Mouse (Mus musculus): ENCODE data around the gene Marc1. TPM values are rescaled to one million over a fixed set of nuclear protein-coding genes. Genes with fewer than 3 reads are reported as not detected.

Marc1 gene
- polyA plus RNA-seq, 1 experiment = not detected

DNA sequence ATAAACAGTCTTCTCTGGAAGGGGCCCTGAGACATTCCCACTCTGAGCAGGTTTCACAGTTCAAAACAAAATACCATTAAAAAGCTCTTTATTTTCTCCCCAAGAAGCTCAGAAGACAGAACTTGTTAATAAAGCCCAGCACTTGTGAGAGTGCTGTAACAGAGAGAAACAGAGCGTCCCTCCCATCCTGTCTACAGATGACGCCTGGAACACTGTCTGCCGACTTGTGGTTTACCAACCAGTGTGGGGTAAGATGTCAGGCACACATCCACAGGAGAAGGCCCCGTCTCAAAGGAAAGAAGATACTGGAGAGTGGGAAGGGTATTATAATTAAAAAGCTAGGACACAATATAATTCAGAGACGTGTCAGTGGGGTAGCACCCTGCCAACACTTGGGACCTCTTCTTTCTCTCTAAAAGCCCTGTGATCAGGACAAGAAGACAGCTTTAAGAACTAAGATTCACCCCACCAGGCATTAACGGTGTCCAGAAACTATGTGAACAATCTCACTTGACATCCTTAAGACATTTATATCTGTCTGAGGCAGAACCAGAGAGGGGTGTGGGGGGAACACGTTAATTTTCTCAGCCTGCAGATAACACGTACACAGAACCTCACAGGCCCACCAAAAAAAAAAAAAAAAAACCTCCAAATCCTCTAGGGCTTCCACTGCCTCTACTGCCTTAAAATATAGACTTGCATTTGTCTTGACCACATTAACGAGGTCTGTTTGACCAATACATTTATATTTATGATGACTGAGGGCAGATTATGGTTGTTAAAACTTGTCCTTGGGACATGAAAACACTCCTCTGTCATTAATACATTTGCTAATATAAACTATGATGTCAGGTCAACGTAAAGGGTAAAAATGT, 29.6 kb downstream of the Marc1 start:
- H3K27ac ChIP-seq (ENCODE audit: control insufficient read depth, insufficient read depth, low read depth, low read length) = no peak overlapping the region

DNA sequence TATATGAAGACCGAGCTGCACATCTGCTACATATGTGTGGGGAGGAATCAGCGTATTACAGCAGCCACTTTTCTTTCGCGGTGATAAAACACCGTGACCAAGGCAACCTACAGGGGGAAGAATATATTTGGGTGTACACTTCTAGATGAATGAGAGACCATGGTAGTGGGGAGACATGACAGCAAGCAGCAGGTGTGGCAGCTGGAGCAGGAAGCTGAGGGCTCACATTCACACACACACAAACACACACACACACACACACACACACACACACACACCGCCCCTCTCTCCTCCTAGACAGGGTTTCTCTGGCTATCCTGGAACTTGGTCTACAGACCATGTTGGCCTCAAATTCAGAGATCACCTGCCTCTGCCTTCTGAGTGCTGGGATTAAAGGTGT, 33.0 kb downstream of the Marc1 start:
- Histone ChIP-seq H3K36me3 (ENCODE audit: control insufficient read depth, insufficient read depth, low read length) (no peaks in the 10 kb centered on the region), H3K27me3 (ENCODE audit: control insufficient read depth, insufficient read depth, low read length) (no peaks in the 10 kb centered on the region), H3K4me1 (ENCODE audit: control insufficient read depth, insufficient read depth, low read length) (peaks cover 8% of the 10 kb centered on the region), H3K4me3 (ENCODE audit: control insufficient read depth, low read depth, low read length) (no peak overlapping the region), H3K27ac (ENCODE audit: control insufficient read depth, insufficient read depth, low read depth, low read length) (no peak overlapping the region)
- TF ChIP-seq POLR2A (IDR thresholded peaks at IDR 0.05; ENCODE audit: control insufficient read depth, low read depth, low read length) (no peak), CTCF (IDR thresholded peaks at IDR 0.05; ENCODE audit: control insufficient read depth, insufficient read depth, insufficient replicate concordance, low read depth, low read length) (no peak)

More for the DNA sequence above, 29.6 kb downstream of the Marc1 start:
- Histone ChIP-seq H3K36me3 (ENCODE audit: control insufficient read depth, insufficient read depth, low read length) (no peaks in the 10 kb centered on the region), H3K4me1 (ENCODE audit: control insufficient read depth, insufficient read depth, low read length) (peaks cover 8% of the 10 kb centered on the region), H3K27me3 (ENCODE audit: control insufficient read depth, insufficient read depth, low read length) (no peaks in the 10 kb centered on the region), H3K4me3 (ENCODE audit: control insufficient read depth, low read depth, low read length) (no peak overlapping the region)
- TF ChIP-seq POLR2A (IDR thresholded peaks at IDR 0.05; ENCODE audit: control insufficient read depth, low read depth, low read length) (no peak), CTCF (IDR thresholded peaks at IDR 0.05; ENCODE audit: control insufficient read depth, insufficient read depth, insufficient replicate concordance, low read depth, low read length) (no peak)

DNA sequence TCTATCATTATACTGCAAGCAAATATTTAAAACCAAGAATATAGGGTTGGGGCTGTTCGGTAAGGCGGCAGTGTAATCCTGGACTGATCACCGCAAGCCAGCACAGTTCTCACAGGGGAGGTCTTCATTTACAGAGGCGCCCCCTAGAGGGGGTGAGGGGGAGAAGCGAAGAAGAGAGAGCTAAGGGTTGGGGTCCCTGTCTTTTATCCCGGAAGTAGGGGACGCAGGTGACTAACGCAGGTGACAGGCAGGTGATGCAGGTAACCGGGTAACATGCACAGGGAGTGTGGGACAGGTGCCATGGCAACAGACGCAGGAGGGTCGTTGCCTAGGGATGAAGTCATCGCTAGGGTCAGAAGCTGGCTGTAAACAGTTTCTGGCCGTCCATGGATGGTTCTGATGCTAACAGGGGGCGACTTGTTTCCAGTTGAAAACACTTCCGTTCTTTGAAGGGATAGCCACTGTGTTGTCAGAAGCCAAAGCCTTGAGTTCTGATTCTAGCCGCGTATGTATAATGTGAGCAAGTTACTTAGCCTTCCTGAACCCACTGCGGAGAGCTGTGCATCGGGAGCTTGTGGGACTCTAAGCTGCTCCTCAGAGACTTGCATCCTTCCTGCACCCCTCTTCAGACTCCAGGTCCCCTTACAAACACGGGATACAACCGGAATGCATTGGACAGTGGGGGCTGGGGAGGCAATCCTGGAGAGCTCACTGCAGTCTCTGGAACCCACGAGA, 33.9 kb downstream of the Marc1 start:
- Histone ChIP-seq H3K4me1 (ENCODE audit: control insufficient read depth, insufficient read depth, low read length) (peaks cover 8% of the 10 kb centered on the region), H3K36me3 (ENCODE audit: control insufficient read depth, insufficient read depth, low read length) (no peaks in the 10 kb centered on the region), H3K4me3 (ENCODE audit: control insufficient read depth, low read depth, low read length) (peak overlapping the region; percentile 66), H3K27ac (ENCODE audit: control insufficient read depth, insufficient read depth, low read depth, low read length) (no peak overlapping the region), H3K27me3 (ENCODE audit: control insufficient read depth, insufficient read depth, low read length) (no peaks in the 10 kb centered on the region)
- TF ChIP-seq POLR2A (IDR thresholded peaks at IDR 0.05; ENCODE audit: control insufficient read depth, low read depth, low read length) (peak; percentile 36; the same call in 1 of the 2 replicates), CTCF (IDR thresholded peaks at IDR 0.05; ENCODE audit: control insufficient read depth, insufficient read depth, insufficient replicate concordance, low read depth, low read length) (peak; percentile 53)

DNA sequence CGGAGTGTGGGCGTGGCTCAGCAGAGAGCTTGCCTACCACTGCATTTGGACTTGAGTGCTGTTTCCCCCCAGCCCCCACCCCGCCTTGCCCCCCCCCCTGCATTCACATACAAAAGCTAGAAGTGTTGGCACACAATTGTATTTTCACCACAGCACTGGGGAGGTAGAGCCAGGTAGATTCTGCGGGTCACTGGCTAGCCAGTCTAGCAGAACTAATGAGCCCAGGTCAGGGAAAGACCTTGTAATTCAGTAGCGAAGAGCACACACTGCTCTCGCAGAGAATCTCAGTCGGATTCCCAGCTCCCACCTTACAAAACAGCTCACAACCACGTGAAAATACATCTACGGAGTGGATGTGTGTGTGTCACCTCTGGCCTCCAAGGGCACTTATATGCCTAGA, 35.8 kb downstream of the Marc1 start:
- H3K27ac ChIP-seq (ENCODE audit: control insufficient read depth, insufficient read depth, low read depth, low read length) = no peak overlapping the region
- H3K4me1 ChIP-seq (ENCODE audit: control insufficient read depth, insufficient read depth, low read length) = peaks cover 14% of the 10 kb centered on the region
- H3K4me3 ChIP-seq (ENCODE audit: control insufficient read depth, low read depth, low read length) = no peak overlapping the region
- TF ChIP-seq CTCF (IDR thresholded peaks at IDR 0.05; ENCODE audit: control insufficient read depth, insufficient read depth, insufficient replicate concordance, low read depth, low read length) (no peak), POLR2A (IDR thresholded peaks at IDR 0.05; ENCODE audit: control insufficient read depth, low read depth, low read length) (no peak)
- no peaks in the 10 kb centered on the region for H3K27me3 ChIP-seq (ENCODE audit: control insufficient read depth, insufficient read depth, low read length)
- no peaks in the 10 kb centered on the region for H3K36me3 ChIP-seq (ENCODE audit: control insufficient read depth, insufficient read depth, low read length)

DNA sequence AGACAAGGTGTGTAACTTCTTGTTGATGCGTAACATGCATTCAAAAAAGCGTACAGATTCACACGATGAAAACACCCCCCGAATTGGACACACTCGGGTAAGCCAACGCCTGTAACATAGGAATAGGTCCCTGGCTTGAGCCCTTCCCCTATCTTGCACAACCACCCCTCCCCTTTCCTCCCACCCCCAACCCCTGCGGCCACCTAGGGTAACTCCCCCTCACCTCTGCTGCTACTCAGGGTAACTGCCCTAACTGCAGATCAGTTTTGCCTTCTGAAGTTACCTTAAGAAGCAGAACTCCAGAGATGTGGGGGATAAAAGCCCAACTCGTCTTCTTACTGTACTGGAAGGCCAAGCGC, 39.2 kb downstream of the Marc1 start:
- peak overlapping the region; percentile 15 for H3K4me3 ChIP-seq (ENCODE audit: control insufficient read depth, low read depth, low read length)

DNA sequence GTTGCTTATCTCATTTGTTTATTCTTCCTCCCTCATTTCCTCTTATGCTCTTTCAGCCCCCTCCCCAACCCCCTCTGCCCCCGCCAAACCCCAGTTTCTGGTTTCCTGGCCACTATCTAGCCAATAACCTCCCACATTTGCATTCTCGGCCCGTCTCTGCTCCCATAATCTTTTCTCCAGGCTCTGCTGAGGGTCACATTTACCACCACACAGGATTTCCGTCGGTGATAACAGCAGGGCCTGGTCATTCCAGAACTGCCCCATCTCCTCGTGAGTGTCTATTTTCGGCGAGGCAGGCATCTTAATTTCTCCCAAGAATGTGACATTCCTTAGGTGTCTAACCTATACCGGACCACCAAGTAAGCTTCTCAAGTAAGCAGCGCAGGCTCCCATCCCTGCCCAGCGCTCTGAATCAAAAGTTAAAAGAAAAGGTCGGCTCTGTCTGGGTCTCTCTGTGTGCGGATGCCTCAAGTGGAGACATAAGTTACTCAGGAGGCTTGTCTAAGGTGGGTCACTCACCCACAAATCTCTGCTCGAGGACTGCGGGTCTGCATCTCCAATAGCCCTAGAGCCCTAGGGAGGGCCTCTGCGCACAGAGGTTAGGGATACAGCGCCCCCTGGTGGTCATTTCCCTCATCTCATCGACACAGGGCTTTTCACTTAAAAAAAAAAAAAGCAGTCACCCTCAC, 39.8 kb downstream of the Marc1 start:
- Histone ChIP-seq H3K27ac (ENCODE audit: control insufficient read depth, insufficient read depth, low read depth, low read length) (no peak overlapping the region), H3K27me3 (ENCODE audit: control insufficient read depth, insufficient read depth, low read length) (no peaks in the 10 kb centered on the region), H3K36me3 (ENCODE audit: control insufficient read depth, insufficient read depth, low read length) (no peaks in the 10 kb centered on the region), H3K4me3 (ENCODE audit: control insufficient read depth, low read depth, low read length) (peak overlapping the region; percentile 60), H3K4me1 (ENCODE audit: control insufficient read depth, insufficient read depth, low read length) (peaks cover 6% of the 10 kb centered on the region)
- TF ChIP-seq CTCF (IDR thresholded peaks at IDR 0.05; ENCODE audit: control insufficient read depth, insufficient read depth, insufficient replicate concordance, low read depth, low read length) (peak; percentile 88), POLR2A (IDR thresholded peaks at IDR 0.05; ENCODE audit: control insufficient read depth, low read depth, low read length) (no peak)

More for the DNA sequence above, 39.2 kb downstream of the Marc1 start:
- Histone ChIP-seq H3K27ac (ENCODE audit: control insufficient read depth, insufficient read depth, low read depth, low read length) (no peak overlapping the region), H3K27me3 (ENCODE audit: control insufficient read depth, insufficient read depth, low read length) (no peaks in the 10 kb centered on the region), H3K36me3 (ENCODE audit: control insufficient read depth, insufficient read depth, low read length) (no peaks in the 10 kb centered on the region), H3K4me1 (ENCODE audit: control insufficient read depth, insufficient read depth, low read length) (peaks cover 7% of the 10 kb centered on the region)
- TF ChIP-seq POLR2A (IDR thresholded peaks at IDR 0.05; ENCODE audit: control insufficient read depth, low read depth, low read length) = no peak
- TF ChIP-seq CTCF (IDR thresholded peaks at IDR 0.05; ENCODE audit: control insufficient read depth, insufficient read depth, insufficient replicate concordance, low read depth, low read length) = no peak

DNA sequence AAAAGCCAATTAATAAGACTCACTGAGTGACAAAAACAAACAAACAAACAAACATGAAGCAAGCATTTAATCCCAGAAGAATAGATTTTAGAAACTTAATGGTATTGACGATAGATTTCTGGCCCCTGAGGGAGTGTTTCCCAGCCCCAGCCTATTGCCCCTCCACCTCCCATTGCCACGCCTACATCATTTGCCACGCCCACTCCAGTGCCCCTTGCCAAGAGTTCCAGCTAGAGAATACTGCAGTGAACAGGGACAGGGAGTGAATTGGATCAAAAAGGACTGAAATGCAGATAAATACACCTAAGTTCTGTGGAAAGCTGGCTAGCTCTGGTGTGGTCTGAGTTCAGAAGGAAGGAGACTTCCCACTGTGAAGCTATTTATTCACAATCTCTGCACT, 47.2 kb downstream of the Marc1 start:
- Histone ChIP-seq H3K27ac (ENCODE audit: control insufficient read depth, insufficient read depth, low read depth, low read length) (no peak overlapping the region), H3K4me3 (ENCODE audit: control insufficient read depth, low read depth, low read length) (no peak overlapping the region), H3K27me3 (ENCODE audit: control insufficient read depth, insufficient read depth, low read length) (no peaks in the 10 kb centered on the region), H3K4me1 (ENCODE audit: control insufficient read depth, insufficient read depth, low read length) (no peaks in the 10 kb centered on the region), H3K36me3 (ENCODE audit: control insufficient read depth, insufficient read depth, low read length) (no peaks in the 10 kb centered on the region)
- no peak for TF ChIP-seq CTCF (IDR thresholded peaks at IDR 0.05; ENCODE audit: control insufficient read depth, insufficient read depth, insufficient replicate concordance, low read depth, low read length)
- no peak for TF ChIP-seq POLR2A (IDR thresholded peaks at IDR 0.05; ENCODE audit: control insufficient read depth, low read depth, low read length)

Data from testis, adult 2 months (tissue).